ENCODE assay signal across 29 mouse cellular contexts in the genomic region with DNA sequence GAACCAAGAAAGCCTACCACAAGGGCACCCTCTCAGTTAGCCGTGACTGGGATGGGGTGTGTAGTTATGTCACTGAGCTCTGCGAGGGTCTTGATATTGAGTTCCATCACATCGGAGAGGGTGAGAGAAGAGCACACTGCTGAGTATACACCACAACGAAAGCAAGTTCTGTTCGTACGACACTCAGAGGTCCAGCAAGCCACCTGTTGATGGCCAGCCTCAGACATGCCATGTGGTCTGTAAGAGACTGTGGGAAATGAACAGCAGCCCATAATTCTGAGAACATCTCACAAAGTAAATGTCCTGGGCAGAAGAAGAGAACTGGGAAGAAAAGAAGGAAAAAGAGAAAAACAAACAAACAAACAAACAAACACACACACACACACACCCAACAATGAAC.
"Had no signal": no experiment of that assay in that cellular context is flagged by ENCODE, and none has a peak within 500 bp of the region (broad histone marks: within the 10 kb centered on the region; RNA-seq: fewer than 3 reads in every experiment).

No protein-coding gene starts in this region.

- DNase-seq: heart, postnatal 10 days; heart, postnatal 14 days; heart, postnatal 36 days; heart, postnatal 4 days; kidney, adult 18-20 months; kidney, adult 2 months; kidney, adult 8-10 months; kidney, adult 9 months; kidney, postnatal 10 days; kidney, postnatal 14 days; kidney, postnatal 25 days; kidney, postnatal 36 days; kidney, postnatal 4 days; layer of hippocampus, adult 9-11 months; layer of hippocampus, postnatal 36 days had no signal

- H3K36me3 ChIP-seq: heart, embryonic 10.5 days; heart, embryonic 12.5 days; heart, embryonic 13.5 days; heart, embryonic 15.5 days; hindbrain, embryonic 10.5 days; hindbrain, embryonic 12.5 days; hindbrain, embryonic 13.5 days; hindbrain, embryonic 15.5 days; intestine, embryonic 15.5 days; kidney, embryonic 15.5 days had no signal

- H3K4me2 ChIP-seq: heart, embryonic 11.5 days; heart, embryonic 12.5 days; heart, embryonic 13.5 days; heart, embryonic 15.5 days; hindbrain, embryonic 12.5 days; hindbrain, embryonic 13.5 days; hindbrain, embryonic 14.5 days; hindbrain, embryonic 15.5 days; intestine, embryonic 15.5 days; kidney, embryonic 15.5 days had no signal

- H3K27me3 ChIP-seq: heart, embryonic 12.5 days; heart, embryonic 13.5 days; heart, embryonic 15.5 days; hindbrain, embryonic 12.5 days; hindbrain, embryonic 13.5 days; hindbrain, embryonic 15.5 days; intestine, embryonic 15.5 days had no signal

- H3K4me3 ChIP-seq: heart, embryonic 10.5 days; heart, embryonic 12.5 days; heart, embryonic 13.5 days; heart, embryonic 15.5 days; hindbrain, embryonic 10.5 days; hindbrain, embryonic 12.5 days; hindbrain, embryonic 13.5 days; hindbrain, embryonic 15.5 days; intestine, embryonic 15.5 days; kidney, embryonic 15.5 days; layer of hippocampus, adult 2 months; left cerebral cortex, adult 2 months had no signal
